Mouse (Mus musculus) myocyte (in vitro differentiated cells): ENCODE results near the gene Fer1l5. TPM values are rescaled to one million over a fixed set of nuclear protein-coding genes. Genes with fewer than 3 reads are reported as not detected.

Source experiments
- H3K27me3 ChIP-seq: one replicate; pipeline ENCODE4 v1.6.1; 2011; ENCODE audit not compliant: control insufficient read depth, insufficient read depth, insufficient read length
- H3K36me3 ChIP-seq: one replicate; pipeline ENCODE4 v1.6.1; 2011; ENCODE audit not compliant: control insufficient read depth, insufficient read depth
- H3K4me2 ChIP-seq: one replicate; pipeline ENCODE4 v1.6.1; 2011; ENCODE audit warnings: low read depth, control low read depth
- H3K4me3 ChIP-seq: one replicate; pipeline ENCODE4 v1.5.1; 2011; ENCODE audit warnings: mild to moderate bottlenecking, control low read depth, moderate library complexity
- H3K79me2 ChIP-seq: one replicate; pipeline ENCODE4 v1.6.1; 2011; ENCODE audit not compliant: control insufficient read depth, insufficient read depth
- H3ac ChIP-seq: one replicate; pipeline ENCODE4 v1.6.1; 2011; ENCODE audit not compliant: control insufficient read depth, insufficient read length
- CEBPB ChIP-seq: IDR thresholded peaks from 2 replicates; pipeline ENCODE4 v1.6.1; 2011; ENCODE audit warnings: mild to moderate bottlenecking, moderate library complexity; ENCODE audit not compliant: poor library complexity, insufficient read depth, severe bottlenecking
- E2F4 ChIP-seq: IDR thresholded peaks from one replicate; pipeline ENCODE4 v1.6.1; 2011; ENCODE audit warnings: mild to moderate bottlenecking, control low read depth, moderate library complexity; ENCODE audit not compliant: insufficient read depth
- MAX ChIP-seq: IDR thresholded peaks from one replicate; pipeline ENCODE4 v1.6.1; 2011; ENCODE audit warnings: low read depth, mild to moderate bottlenecking, control low read depth
- MYOD1 ChIP-seq, 3 experiments: IDR thresholded peaks; one replicate each; pipeline ENCODE4 v1.6.1; 2011; ENCODE audit warnings: control low read depth in 2 of 3, low read depth in 2 of 3, mild to moderate bottlenecking in 2 of 3, moderate library complexity in 1 of 3; ENCODE audit not compliant: insufficient read length in 2 of 3, control insufficient read depth in 1 of 3
- MYOG ChIP-seq, 3 experiments: IDR thresholded peaks; one replicate each; pipeline ENCODE4 v1.6.1; 2011; ENCODE audit warnings: control low read depth in 2 of 3, low read depth in 2 of 3, mild to moderate bottlenecking in 2 of 3; ENCODE audit not compliant: insufficient read length in 2 of 3, control insufficient read depth in 1 of 3, insufficient read depth in 1 of 3
- POLR2A ChIP-seq: IDR thresholded peaks from one replicate; pipeline ENCODE4 v1.6.1; 2011; ENCODE audit warnings: low read depth, mild to moderate bottlenecking, control low read depth, moderate library complexity; ENCODE audit not compliant: insufficient read length
- POLR2AphosphoS2 ChIP-seq: IDR thresholded peaks from one replicate; pipeline ENCODE4 v1.6.1; 2011; ENCODE audit warnings: low read depth, control low read depth; ENCODE audit not compliant: insufficient read length
- REST ChIP-seq: IDR thresholded peaks from one replicate; pipeline ENCODE4 v1.6.1; 2011; ENCODE audit warnings: mild to moderate bottlenecking, control low read depth, moderate library complexity; ENCODE audit not compliant: insufficient read depth, insufficient read length
- SRF ChIP-seq: IDR thresholded peaks from one replicate; pipeline ENCODE4 v1.6.1; 2011; ENCODE audit warnings: low read depth; ENCODE audit not compliant: control insufficient read depth, insufficient read length
- TCF12 ChIP-seq: IDR thresholded peaks from one replicate; pipeline ENCODE4 v1.6.1; 2011; ENCODE audit warnings: mild to moderate bottlenecking, control low read depth; ENCODE audit not compliant: poor library complexity, insufficient read depth, severe bottlenecking
- TCF3 ChIP-seq: IDR thresholded peaks from one replicate; pipeline ENCODE4 v1.6.1; 2011; ENCODE audit warnings: low read depth, control low read depth; ENCODE audit not compliant: insufficient read length
- USF1 ChIP-seq: IDR thresholded peaks from one replicate; pipeline ENCODE4 v1.6.1; 2011; ENCODE audit warnings: low read depth, mild to moderate bottlenecking, control low read depth, moderate library complexity
- polyA plus RNA-seq: library from polyadenylated mRNA; unstranded; fragments of >200 nt; fragmentation: generic; extraction: Trizol; gene quantifications from one replicate; pipeline ENCODE4 v1.2.1, GENCODE M21; 2012; ENCODE audit warnings: missing spikeins

The Fer1l5 gene
- polyA plus RNA-seq, 1 experiment = 0.59 TPM

DNA sequence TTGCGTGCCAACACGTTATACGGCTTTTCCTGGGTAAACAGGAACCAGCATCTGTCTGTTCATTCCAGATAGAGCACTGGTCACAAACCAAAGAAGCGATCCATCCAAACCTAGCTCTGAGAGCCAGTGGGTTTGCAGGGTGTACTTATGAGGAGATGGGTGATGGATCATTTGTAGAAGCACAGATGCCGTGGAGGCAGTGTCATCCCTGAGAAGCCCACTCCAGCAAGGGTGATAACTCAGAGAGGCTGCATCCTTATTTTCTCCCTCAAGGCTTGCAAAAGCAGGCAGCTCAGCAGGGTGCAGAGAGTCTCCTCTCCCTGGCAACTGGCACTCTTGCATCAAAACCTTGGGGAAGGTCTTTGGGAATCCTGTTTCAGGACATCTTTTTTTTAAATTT is 86.1 kb downstream of the Fer1l5 start:
- Histone ChIP-seq H3K36me3 (no peaks in the 10 kb centered on the region), H3K4me3 (no peak overlapping the region), H3K27me3 (no peaks in the 10 kb centered on the region), H3ac (no peak overlapping the region), H3K79me2 (no peaks in the 10 kb centered on the region), H3K4me2 (no peak overlapping the region)
- TF ChIP-seq TCF3 (no peak), TCF12 (no peak), USF1 (no peak), POLR2A (no peak), MYOG (IDR thresholded peaks at IDR 0.05; ENCODE audit: control insufficient read depth in 1 of 3, insufficient read depth in 1 of 3, insufficient read length in 2 of 3, low read depth in 2 of 3) (no peak), SRF (no peak), REST (no peak), MAX (no peak), CEBPB (no peak)

DNA sequence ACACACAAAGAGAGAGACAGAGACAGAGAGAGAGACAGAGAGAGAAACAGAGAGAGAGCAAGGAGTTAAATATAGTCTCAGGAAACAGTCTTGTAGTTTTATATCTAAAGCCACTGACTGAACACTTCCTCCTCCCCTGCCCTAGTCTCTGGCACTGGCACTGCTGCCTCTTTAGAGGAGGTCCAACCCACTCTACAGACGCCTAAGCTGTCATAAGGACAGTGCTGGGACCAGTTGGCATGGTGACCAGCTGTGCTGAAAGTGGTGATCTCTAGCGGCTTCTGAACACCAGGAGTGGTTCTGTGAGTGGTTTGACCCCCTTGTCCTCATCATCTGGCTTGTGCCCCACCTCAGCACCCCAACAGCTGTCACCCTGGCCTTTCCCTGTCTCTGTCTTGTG is 89.7 kb downstream of the Fer1l5 start:
- Histone ChIP-seq H3K36me3 (no peaks in the 10 kb centered on the region), H3K27me3 (no peaks in the 10 kb centered on the region), H3K4me3 (no peak overlapping the region), H3ac (no peak overlapping the region), H3K79me2 (no peaks in the 10 kb centered on the region), H3K4me2 (no peak overlapping the region)
- TF ChIP-seq MYOG (IDR thresholded peaks at IDR 0.05; ENCODE audit: control insufficient read depth in 1 of 3, insufficient read depth in 1 of 3, insufficient read length in 2 of 3, low read depth in 2 of 3) (peak in 2 of 3 experiments; percentile 18 to 37), MAX (no peak), REST (no peak), CEBPB (no peak), MYOD1 (IDR thresholded peaks at IDR 0.05; ENCODE audit: control insufficient read depth in 1 of 3, insufficient read length in 2 of 3, low read depth in 2 of 3) (peak in 1 of 3 experiments; percentile 32), SRF (no peak), TCF12 (no peak), E2F4 (no peak)

- H3K4me2 ChIP-seq = no peak overlapping the region
- no peak overlapping the region for H3K4me3 ChIP-seq
- no peak overlapping the region for H3ac ChIP-seq
- no peak for TF ChIP-seq POLR2AphosphoS2
- TF ChIP-seq POLR2A = no peak
- TF ChIP-seq REST = no peak
- no peak for TF ChIP-seq MYOG (IDR thresholded peaks at IDR 0.05; ENCODE audit: control insufficient read depth in 1 of 3, insufficient read depth in 1 of 3, insufficient read length in 2 of 3, low read depth in 2 of 3)
- TF ChIP-seq TCF12 = no peak
- no peaks in the 10 kb centered on the region for H3K27me3 ChIP-seq
- no peaks in the 10 kb centered on the region for H3K79me2 ChIP-seq
- no peaks in the 10 kb centered on the region for H3K36me3 ChIP-seq
Observed at GRCm38 (mm10) chr1:36465641-36466160, 93.6 kb downstream of the Fer1l5 start.

DNA sequence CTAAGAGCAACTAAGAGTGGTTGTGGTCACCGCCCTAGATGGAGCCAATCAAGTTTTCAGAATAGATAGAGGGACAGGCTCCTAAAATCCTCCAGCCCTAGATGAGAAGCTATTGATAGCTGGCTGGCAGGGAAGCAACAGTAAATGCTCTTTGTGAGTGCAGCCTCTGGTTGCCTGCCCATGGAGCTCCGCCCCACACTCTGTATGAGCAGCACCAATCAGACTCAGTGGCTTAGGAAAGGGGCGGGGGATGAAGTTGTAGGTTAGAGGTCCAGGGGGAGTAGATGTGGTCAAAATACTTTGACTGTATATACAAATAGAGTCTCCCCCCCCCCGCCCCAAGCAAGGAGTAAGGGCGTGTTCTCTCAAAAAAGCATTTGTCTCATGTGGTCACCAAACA is 95.4 kb downstream of the Fer1l5 start:
- H3K27me3 ChIP-seq = no peaks in the 10 kb centered on the region
- TF ChIP-seq USF1 = no peak
- no peak for TF ChIP-seq TCF3
- TF ChIP-seq POLR2A = no peak
- no peak for TF ChIP-seq REST
- TF ChIP-seq MAX = no peak
- no peak for TF ChIP-seq E2F4
- no peak for TF ChIP-seq TCF12
- no peak for TF ChIP-seq CEBPB
- no peak for TF ChIP-seq POLR2AphosphoS2
- no peak for TF ChIP-seq MYOD1 (IDR thresholded peaks at IDR 0.05; ENCODE audit: control insufficient read depth in 1 of 3, insufficient read length in 2 of 3, low read depth in 2 of 3)
- TF ChIP-seq MYOG (IDR thresholded peaks at IDR 0.05; ENCODE audit: control insufficient read depth in 1 of 3, insufficient read depth in 1 of 3, insufficient read length in 2 of 3, low read depth in 2 of 3) = no peak
- no peak for TF ChIP-seq SRF
- no peak overlapping the region for H3K4me3 ChIP-seq
- H3K79me2 ChIP-seq = peaks cover 5% of the 10 kb centered on the region
- H3K36me3 ChIP-seq = no peaks in the 10 kb centered on the region
- H3ac ChIP-seq = no peak overlapping the region
- no peak overlapping the region for H3K4me2 ChIP-seq

DNA sequence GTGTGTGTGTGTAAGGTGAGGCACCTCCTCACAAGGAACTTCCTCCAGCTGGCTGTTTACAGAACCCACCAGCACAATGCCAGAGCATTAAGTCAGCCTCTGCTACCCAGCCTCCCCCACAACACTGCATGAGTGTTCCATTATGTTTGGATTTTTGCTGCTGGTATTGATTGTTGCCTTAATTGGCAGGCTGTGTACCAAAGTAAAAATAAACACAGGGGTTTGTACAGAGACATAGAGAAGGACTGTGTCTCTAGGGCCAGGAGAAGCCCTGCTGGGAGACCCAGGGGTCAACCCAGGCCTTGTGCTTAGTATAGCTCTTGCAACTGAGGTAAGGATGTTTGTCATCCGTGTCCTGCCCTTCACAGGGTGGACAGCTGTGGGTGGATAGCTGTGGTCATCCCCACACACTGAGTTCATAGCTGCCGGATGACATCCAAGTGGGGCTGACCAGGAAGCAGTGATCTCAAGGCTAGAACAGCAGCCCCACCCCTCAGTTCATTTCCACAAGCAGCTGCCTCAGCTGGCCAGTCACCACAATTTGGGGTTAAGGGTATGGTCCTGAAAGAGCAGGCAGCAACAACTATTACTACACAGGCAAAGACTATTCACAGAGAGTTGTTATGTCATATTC is 97.8 kb downstream of the Fer1l5 start:
- Histone ChIP-seq H3K4me2 (peak overlapping the region; percentile 81), H3K36me3 (no peaks in the 10 kb centered on the region), H3ac (no peak overlapping the region), H3K27me3 (no peaks in the 10 kb centered on the region), H3K79me2 (peaks cover 29% of the 10 kb centered on the region), H3K4me3 (no peak overlapping the region)
- TF ChIP-seq MAX = no peak
- peak; percentile 41 to 94 (median 88) for TF ChIP-seq MYOD1 (IDR thresholded peaks at IDR 0.05; ENCODE audit: control insufficient read depth in 1 of 3, insufficient read length in 2 of 3, low read depth in 2 of 3)
- TF ChIP-seq POLR2AphosphoS2 = no peak
- TF ChIP-seq TCF12 = peak; percentile 48
- TF ChIP-seq E2F4 = no peak
- peak; percentile 75 to 99 (median 91) for TF ChIP-seq MYOG (IDR thresholded peaks at IDR 0.05; ENCODE audit: control insufficient read depth in 1 of 3, insufficient read depth in 1 of 3, insufficient read length in 2 of 3, low read depth in 2 of 3)
- TF ChIP-seq CEBPB = 0 out of 2 replicates have a peak, but pooled peaks have one; percentile 9
- TF ChIP-seq TCF3 = peak; percentile 78
- TF ChIP-seq SRF = no peak
- peak; percentile 43 for TF ChIP-seq POLR2A
- TF ChIP-seq USF1 = no peak
- no peak for TF ChIP-seq REST
